Mouse (Mus musculus) spleen, postnatal 10 days (tissue): ENCODE results near the gene Crabp1.

ENCODE experiments used
- DNase-seq, 2 experiments: peaks; one replicate each; pipeline ENCODE4 v3.0.0; 2021 to 2022; ENCODE audit warnings: low spot score in 2 of 2

The Crabp1 gene

DNA sequence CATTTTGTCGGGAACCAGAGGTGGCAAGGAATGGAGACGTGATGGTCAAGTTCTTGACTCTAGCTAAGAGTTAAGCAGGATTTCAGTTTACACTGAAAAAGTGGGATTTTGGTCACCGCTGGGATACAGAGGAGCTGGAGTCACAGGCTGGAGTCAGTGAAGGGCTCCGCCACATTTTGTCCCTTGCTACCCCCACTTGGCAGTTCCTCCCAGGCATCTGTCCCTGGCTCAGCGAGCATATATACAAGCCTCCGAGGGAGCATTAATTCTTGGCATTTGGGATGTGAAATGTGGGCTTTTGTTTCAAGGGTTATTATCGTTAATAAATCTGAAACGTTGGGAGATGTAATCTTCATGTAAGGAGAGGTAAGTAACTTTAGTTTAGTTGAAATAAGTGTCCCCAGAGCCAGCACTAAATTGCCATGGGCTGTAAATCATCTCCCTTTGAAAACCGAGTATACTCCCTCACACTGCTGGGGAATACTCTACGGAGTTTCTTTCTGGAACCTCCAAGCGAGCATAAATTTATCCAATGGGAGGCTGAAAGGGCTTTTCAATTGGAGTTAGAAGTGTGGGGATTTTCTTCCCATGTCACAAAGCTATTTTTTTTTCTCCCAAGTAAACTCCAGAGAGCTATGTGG lies 5.7 kb downstream of the Crabp1 start:
- no peak for DNase-seq

GRCm38 (mm10) chr9:54776451-54776982 lies 12.0 kb downstream of the Crabp1 start:
- no peak for DNase-seq

GRCm38 (mm10) chr9:54779280-54779679 lies 14.7 kb downstream of the Crabp1 start:
- no peak for DNase-seq

DNA sequence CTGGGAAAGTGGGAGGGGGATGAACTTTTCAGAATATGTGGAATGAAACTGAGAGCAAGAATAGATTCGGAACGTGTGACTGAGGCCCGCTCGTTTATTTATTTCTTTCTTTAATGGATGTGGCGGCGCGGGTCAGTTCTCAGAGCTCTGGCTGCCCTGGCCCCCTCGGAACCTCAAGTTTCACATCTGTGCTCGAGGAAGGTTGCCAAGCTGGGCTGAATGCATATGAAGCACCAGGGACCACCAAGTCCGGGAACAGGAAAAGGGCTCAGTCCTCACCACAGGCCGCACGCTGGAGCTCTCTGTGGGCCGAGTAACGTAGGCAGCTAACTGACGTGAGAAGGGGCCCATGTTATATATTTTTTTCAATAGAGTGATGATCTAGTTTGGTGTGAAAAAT lies 18.0 kb downstream of the Crabp1 start:
- DNase-seq: no peak

GRCm38 (mm10) chr9:54784003-54784402 lies 19.5 kb downstream of the Crabp1 start:
- DNase-seq: no peak

DNA sequence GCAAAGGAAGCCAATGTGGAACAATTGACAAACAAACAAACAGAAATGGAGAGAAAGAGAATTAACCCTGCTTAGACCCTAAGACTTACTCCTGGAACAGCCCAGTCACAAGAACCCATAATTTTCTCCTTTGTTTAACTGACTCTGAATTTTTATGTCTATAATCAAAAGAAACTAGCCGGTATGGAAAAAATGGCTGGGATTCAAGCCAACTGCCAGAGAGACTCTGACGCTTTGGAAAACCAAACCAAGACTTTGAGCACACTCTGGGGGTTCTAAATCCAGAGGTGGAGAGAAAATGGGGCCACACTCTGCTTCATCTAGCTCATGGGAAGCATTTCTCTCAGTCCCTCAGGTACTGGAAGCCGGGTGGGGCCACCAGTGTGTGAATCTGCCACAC lies 20.7 kb downstream of the Crabp1 start:
- no peak for DNase-seq

- DNase-seq: no peak
Observed at GRCm38 (mm10) chr9:54786083-54786482, 21.5 kb downstream of the Crabp1 start.

- no peak for DNase-seq
Observed at GRCm38 (mm10) chr9:54787760-54788159, 23.2 kb downstream of the Crabp1 start.

GRCm38 (mm10) chr9:54790271-54790670 lies 25.7 kb downstream of the Crabp1 start:
- no peak for DNase-seq

DNA sequence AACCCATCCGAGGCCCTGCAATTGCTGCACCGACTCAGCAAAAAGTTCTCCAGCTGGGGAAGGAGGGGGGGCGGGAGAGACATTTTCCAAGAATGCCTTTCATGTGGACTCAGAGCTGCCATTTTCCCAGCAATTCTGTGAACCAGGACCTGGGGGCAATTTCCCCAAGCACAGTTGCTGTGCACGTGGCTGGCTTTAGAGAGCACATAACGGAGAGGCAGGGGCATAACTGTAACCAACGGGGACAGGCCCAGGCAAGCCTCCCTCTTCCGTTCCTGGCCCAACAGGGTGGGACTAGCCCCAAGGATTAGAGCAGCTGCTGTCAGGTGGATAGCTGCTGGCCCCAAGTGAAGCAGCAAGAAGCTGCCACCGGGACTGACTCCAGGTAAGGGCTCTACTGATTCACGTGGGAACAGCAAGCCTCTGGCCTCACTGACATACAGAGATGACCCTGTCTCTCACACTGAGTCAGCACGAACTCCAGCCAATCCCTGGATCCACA lies 37.0 kb downstream of the Crabp1 start:
- no peak for DNase-seq

DNA sequence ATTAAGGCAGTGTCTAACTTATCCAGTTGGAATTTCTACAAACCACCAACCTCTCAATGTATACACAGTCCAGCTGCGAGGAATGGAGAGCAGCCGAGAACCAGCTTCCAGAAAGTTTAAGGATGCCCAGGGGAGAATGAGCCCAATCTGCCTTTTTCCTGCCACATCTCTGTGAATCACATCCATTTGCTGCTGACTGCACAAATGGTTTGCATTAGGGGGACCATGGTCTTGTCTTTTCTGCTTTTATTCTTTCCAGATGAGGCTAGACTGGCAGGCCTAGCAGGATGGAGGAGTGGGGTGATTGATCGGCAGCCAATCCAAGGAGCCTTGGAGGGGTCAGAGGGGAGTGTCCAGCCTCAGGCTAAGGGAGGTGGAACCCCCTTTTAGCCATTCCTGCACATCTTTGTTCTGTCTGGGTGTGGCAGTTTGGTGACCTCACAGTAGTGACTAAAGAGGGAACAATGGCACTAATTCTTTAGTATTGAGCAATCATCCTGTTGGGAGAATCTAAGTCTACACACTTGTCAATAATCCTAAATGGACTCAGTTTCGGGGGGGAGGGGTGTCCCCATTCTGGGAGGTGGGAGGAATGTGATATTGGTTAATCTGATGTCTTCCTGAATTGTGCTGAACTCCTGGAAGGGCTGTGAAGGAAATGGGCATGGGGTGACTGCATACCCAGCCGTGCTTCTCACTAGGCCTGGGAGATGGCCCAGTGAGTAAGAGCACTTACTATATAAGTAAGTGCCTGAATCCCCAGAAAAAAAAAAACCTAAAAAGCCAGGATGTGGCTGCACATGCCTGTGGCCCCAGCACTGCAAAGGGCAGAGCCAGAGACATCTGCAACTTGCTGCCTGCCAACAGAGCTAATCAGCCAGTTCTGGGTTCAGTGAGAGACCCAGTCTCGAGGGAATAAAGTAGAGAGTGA lies 38.5 kb downstream of the Crabp1 start:
- no peak for DNase-seq

GRCm38 (mm10) chr9:54804351-54804750 lies 39.8 kb downstream of the Crabp1 start:
- no peak for DNase-seq

DNA sequence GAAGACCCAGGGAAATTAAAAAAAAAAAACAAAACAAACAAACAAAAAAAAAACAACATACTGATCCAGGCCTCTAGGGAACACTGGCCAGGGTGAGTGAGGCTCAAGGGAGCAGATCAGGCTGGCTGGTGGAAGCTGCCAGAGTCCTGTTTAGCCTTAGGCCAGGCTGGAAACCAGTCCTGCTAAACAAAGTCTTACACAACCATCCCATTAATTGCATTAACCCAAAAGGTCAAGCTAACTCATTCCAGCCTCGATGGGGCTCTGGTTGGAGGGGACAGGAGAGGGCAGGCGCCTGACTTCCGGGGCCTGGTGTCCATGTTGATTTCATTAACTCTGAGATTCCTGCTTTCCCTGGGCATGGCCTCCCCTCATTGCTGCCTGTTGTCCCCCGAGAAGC lies 43.2 kb downstream of the Crabp1 start:
- DNase-seq: no peak

- DNase-seq: no peak
Observed at GRCm38 (mm10) chr9:54809953-54810352, 45.4 kb downstream of the Crabp1 start.

DNA sequence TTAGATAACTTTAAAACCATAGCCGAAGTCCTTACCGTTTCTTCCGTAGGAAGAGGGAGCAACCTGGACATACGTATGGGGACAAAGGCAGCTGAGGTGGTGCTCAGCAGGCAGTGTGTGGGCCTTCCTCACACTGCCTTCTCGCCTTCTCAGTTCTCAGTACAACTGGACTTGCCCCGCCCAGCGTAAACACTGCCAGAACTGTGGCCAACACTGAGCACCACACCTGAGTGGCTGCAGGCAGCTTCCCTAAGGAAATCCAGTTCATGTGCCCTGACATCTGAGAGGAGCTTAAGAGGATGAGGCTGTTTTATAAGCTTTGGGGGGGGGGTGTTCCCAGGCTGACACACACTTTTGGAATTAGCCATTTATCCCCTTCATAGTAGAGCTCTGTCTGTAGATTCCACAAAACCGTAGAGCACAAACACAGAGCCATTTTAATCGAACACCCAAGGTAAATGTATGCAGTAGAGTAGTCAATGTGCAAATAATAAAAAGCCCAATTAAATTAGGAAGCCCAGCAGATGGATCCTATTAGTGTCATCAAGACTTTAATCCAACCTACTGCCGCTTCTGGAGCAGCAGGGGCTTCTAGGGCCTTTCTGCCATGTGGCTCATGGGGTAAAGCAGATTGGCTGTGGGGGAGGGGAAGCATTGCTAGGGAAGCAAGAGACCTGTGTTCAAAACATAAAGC lies 52.1 kb downstream of the Crabp1 start:
- no peak for DNase-seq

- peak in 1 of 2 experiments; percentile 14 for DNase-seq
Observed at GRCm38 (mm10) chr9:54821442-54822100, 57.0 kb downstream of the Crabp1 start.
